Mouse (Mus musculus) thymus, adult 2 months (tissue): Measurements from ENCODE around the gene Bex4. TPM values are rescaled to one million over a fixed set of nuclear protein-coding genes. Genes with fewer than 3 reads are reported as not detected.

Source experiments
- DNase-seq: peaks from one replicate; pipeline ENCODE4 v3.0.0; 2021
- H3K27ac ChIP-seq: fragments of 200-500 bp; 2 replicates; pipeline ENCODE4 v1.5.1; 2012; ENCODE audit warnings: low read length, control low read depth; ENCODE audit not compliant: control insufficient read depth, insufficient read depth
- H3K27me3 ChIP-seq: fragments of 200-500 bp; 2 replicates; pipeline ENCODE4 v1.6.1; 2012; ENCODE audit warnings: mild to moderate bottlenecking, low read length, moderate library complexity, mixed read lengths; ENCODE audit not compliant: control insufficient read depth, insufficient read depth
- H3K36me3 ChIP-seq: fragments of 200-500 bp; 2 replicates; pipeline ENCODE4 v1.6.1; 2012; ENCODE audit warnings: mild to moderate bottlenecking, low read length, moderate library complexity; ENCODE audit not compliant: control insufficient read depth, insufficient read depth
- H3K4me1 ChIP-seq: fragments of 200-500 bp; replicated peaks from 2 replicates; pipeline ENCODE4 v1.6.1; 2012; ENCODE audit warnings: low read length; ENCODE audit not compliant: control insufficient read depth, insufficient read depth
- H3K4me3 ChIP-seq: fragments of 200-500 bp; 2 replicates; pipeline ENCODE4 v1.5.1; 2012; ENCODE audit warnings: mild to moderate bottlenecking, low read length, control low read depth, moderate library complexity; ENCODE audit not compliant: control insufficient read depth, insufficient read depth
- CTCF ChIP-seq: fragments of 200-500 bp; IDR thresholded peaks from 2 replicates; pipeline ENCODE4 v1.5.1; 2012; ENCODE audit warnings: mild to moderate bottlenecking, control low read depth, low read length, moderate library complexity, borderline replicate concordance; ENCODE audit not compliant: control insufficient read depth, poor library complexity, insufficient read depth; ENCODE audit errors: extremely low read depth
- POLR2A ChIP-seq: fragments of 200-500 bp; IDR thresholded peaks from 2 replicates; pipeline ENCODE4 v1.6.1; 2012; ENCODE audit warnings: mild to moderate bottlenecking, low read length, control low read depth, moderate library complexity; ENCODE audit not compliant: control insufficient read depth, poor library complexity, insufficient read depth; ENCODE audit errors: extremely low read depth
- WGBS: fragments of 180-500 bp; shearing (Covaris S2); methylation state at CpG from one replicate; pipeline ENCODE4 v1.1.7; 2018; 5-methylcytosine and 5-hydroxymethylcytosine counted together
- polyA plus RNA-seq: library from polyadenylated mRNA; depleted of rRNA; stranded (reverse); fragments of >200 nt; gene quantifications from 2 replicates; pipeline ENCODE4 v1.2.3, GENCODE M21; 2012

Gene Bex4
- polyA plus RNA-seq, 1 experiment, result not detected

- H3K4me3 ChIP-seq, result no peak overlapping the region
- DNase-seq, result no peak
- no peak for TF ChIP-seq CTCF
- no peak for TF ChIP-seq POLR2A
- H3K27ac ChIP-seq, result no peak overlapping the region
- no peaks in the 10 kb centered on the region for H3K4me1 ChIP-seq
- 88% methylated on average over 2 of the region's 2 CpGs for WGBS
- no peaks in the 10 kb centered on the region; the same call in 1 of the 2 replicates for H3K27me3 ChIP-seq
- no peaks in the 10 kb centered on the region for H3K36me3 ChIP-seq
Measured at GRCm38 (mm10) chrX:136143711-136144110, 4.9 kb downstream of the Bex4 start.

- Histone ChIP-seq H3K36me3 (no peaks in the 10 kb centered on the region), H3K4me1 (no peaks in the 10 kb centered on the region), H3K27ac (no peak overlapping the region), H3K4me3 (no peak overlapping the region), H3K27me3 (no peaks in the 10 kb centered on the region; the same call in 1 of the 2 replicates)
- TF ChIP-seq CTCF (no peak), POLR2A (no peak)
- WGBS, result 76% methylated on average over 7 of the region's 7 CpGs
- no peak for DNase-seq
Measured at GRCm38 (mm10) chrX:136144195-136144594, 5.4 kb downstream of the Bex4 start.

GRCm38 (mm10) chrX:136170625-136171024, 31.8 kb downstream of the Bex4 start:
- no peaks in the 10 kb centered on the region for H3K4me1 ChIP-seq
- no peaks in the 10 kb centered on the region for H3K27me3 ChIP-seq
- no peak for DNase-seq
- H3K4me3 ChIP-seq, result no peak overlapping the region
- no peaks in the 10 kb centered on the region for H3K36me3 ChIP-seq
- 96% methylated on average over 10 of the region's 10 CpGs for WGBS
- TF ChIP-seq POLR2A (no peak), CTCF (no peak)
- H3K27ac ChIP-seq, result no peak overlapping the region

- TF ChIP-seq CTCF (no peak), POLR2A (no peak)
- WGBS, result 4% methylated on average over 24 of the region's 24 CpGs
- Histone ChIP-seq H3K36me3 (no peaks in the 10 kb centered on the region), H3K27me3 (no peaks in the 10 kb centered on the region), H3K4me1 (no peaks in the 10 kb centered on the region), H3K27ac (no peak overlapping the region), H3K4me3 (peak overlapping the region; percentile 31)
- DNase-seq, result peak; percentile 1
Measured at GRCm38 (mm10) chrX:136171189-136172117, 32.7 kb downstream of the Bex4 start.

GRCm38 (mm10) chrX:136172118-136172551, 33.3 kb downstream of the Bex4 start, which contains the start of gene Tceal8:
Gene Tceal8, minus strand, starts transcription at chrX:136172342.
- H3K36me3 ChIP-seq, result no peaks in the 10 kb centered on the region
- DNase-seq, result peak; percentile 8
- no peak for TF ChIP-seq POLR2A
- no peak for TF ChIP-seq CTCF
- no peaks in the 10 kb centered on the region for H3K4me1 ChIP-seq
- 5% methylated on average over 10 of the region's 10 CpGs for WGBS
- H3K27ac ChIP-seq, result no peak within 1 kb of the TSS
- peak within 1 kb of the TSS; percentile 31 for H3K4me3 ChIP-seq
- H3K27me3 ChIP-seq, result no peaks in the 10 kb centered on the region

- no peak overlapping the region for H3K27ac ChIP-seq
- H3K27me3 ChIP-seq, result no peaks in the 10 kb centered on the region
- no peaks in the 10 kb centered on the region for H3K4me1 ChIP-seq
- no peaks in the 10 kb centered on the region for H3K36me3 ChIP-seq
- no peak for TF ChIP-seq CTCF
- no peak for TF ChIP-seq POLR2A
- WGBS, result 27% methylated on average over 10 of the region's 10 CpGs
- no peak overlapping the region for H3K4me3 ChIP-seq
- DNase-seq, result no peak
Measured at GRCm38 (mm10) chrX:136172786-136173185, 34.0 kb downstream of the Bex4 start.
